Mouse (Mus musculus): Measurements from ENCODE around the gene Col15a1.

- TF ChIP-seq CTCF (IDR thresholded peaks at IDR 0.05; ENCODE audit: borderline replicate concordance, extremely low read depth, insufficient read depth, insufficient read length), result no peak
- no peak for TF ChIP-seq POLR2A (IDR thresholded peaks at IDR 0.05; ENCODE audit: borderline replicate concordance, extremely low read depth, insufficient read depth, insufficient read length, poor library complexity, severe bottlenecking)
Observed at GRCm38 (mm10) chr4:47324206-47324605, 116.2 kb downstream of the Col15a1 start.
